Mouse (Mus musculus): ENCODE data around the gene Ugt1a9.
"Not testable (repeated sequence)": the region's sequence is repeated elsewhere in the genome, so short reads cannot be mapped to it uniquely, and the experiment has no call there.

Ugt1a9 gene

GRCm38 (mm10) chr1:88220336-88220735, 149.7 kb downstream of the Ugt1a9 start:
- DNase-seq (ENCODE audit: low read depth) = no peak

DNA sequence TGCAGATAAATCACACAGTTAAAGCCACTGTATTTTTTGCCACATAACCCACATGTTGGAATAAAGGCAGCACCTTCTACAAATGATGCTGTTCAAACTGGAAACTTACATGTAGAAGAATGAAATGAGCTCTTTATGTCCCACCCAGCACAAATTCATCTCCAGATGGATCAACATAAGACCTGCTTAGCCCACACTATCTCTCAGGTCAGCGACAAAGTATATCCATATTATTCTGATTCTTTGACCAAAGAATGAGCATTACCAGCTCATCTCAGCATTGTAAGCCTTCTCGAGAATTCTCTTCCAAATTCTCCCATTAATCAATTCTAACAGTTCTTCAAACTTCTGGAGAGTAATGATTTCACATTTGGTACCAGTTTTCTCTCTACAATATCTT, 151.6 kb downstream of the Ugt1a9 start:
- no peak for DNase-seq (ENCODE audit: low read depth)

- not testable (repeated sequence) for DNase-seq (ENCODE audit: low read depth)
Observed at GRCm38 (mm10) chr1:88223011-88223515, 152.5 kb downstream of the Ugt1a9 start.

- DNase-seq (ENCODE audit: low read depth) = no peak
Observed at GRCm38 (mm10) chr1:88223591-88223990, 153.0 kb downstream of the Ugt1a9 start.

DNA sequence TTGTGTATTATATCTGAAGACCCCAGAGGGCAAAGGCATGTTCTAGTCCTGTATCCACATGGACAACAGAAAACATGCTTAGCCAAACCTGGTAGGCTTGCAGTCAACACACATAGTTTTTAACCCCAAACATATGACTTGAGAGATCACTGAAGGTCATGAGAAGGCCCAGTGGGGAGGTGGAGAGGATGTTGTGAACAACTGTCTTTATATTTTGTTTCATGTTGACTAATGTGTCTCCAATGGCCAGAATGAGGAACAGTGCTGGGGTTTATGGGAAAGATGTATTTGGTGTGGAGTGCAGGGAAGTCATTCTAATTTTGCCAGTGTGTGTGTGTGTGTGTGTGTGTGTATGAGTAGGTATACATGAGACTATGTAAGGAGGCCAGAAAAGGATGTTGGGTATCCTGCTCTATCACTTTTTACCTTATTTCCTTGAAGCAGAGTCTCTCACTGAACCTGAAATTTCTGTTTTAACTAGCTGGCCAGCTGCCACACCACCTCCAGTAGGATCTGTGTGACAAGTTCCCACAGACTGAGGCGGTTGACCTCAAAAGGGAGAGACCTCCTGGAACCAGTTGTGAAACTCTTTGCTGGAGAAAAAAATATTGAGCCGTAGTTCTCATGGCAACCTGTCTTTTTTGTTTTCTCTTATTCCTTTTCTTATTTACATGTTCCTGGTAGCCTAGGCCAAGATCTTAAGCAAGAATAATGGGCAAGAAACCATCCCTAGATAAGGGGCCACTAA, 153.6 kb downstream of the Ugt1a9 start:
- DNase-seq (ENCODE audit: low read depth) = no peak

GRCm38 (mm10) chr1:88225301-88225700, 154.7 kb downstream of the Ugt1a9 start:
- DNase-seq (ENCODE audit: low read depth) = not testable (repeated sequence)

DNA sequence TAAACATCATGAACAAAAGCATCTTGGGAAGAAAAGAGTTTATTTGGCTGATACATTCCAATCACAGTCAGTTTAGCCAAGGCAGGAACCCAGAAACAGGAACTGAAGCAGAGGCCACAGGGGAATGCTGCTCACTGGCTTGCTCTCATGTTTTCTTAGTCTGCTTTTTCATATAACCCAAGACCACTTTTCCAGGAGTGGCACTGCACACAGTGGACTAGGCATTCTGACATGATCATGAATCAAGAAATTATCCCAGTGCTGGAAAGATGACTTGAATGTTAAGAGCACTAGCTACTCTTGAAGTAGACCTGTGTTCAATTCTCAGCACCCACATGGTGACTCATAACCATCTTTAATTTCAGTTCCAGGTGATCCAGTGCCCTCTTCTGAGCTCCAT, 155.1 kb downstream of the Ugt1a9 start:
- DNase-seq (ENCODE audit: low read depth) = no peak

DNA sequence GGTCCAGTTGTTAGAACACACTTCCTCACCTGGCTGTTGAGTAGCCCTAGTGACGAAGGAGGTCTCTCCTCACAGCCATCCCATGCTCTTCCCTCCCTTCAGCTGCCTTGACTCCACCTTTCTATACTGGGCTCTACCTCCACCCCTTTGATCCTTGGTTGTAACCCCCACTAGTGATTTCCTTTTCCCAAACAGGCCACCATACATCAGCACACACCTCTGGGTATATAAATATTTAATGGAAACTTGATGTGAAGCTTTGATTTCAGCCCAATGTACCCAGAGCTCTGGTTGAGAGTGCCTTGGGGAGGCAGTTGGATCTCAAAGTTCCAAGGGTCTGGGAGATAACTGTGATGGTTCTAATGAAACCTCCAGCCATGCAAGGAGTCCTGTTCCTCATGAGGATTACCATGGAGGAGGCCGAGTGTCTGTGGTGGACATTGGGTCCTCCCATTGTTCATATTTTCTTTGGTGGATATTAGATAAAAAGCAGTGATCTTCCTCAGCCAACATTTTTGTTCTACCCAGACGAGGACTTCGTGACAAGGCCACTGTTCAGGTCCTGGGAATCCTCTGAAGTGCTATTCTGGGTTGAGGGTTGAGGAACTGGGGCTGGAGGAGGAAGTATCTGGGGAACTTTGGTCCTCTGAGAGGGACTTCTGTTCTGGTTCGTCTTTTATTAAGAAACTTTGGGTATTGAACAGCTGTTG, 156.2 kb downstream of the Ugt1a9 start, which contains the start of gene Mroh2a:
Gene Mroh2a (plus strand): TSS at position 317 of the 710 bp plus-strand sequence.
- DNase-seq (ENCODE audit: low read depth) = no peak

DNA sequence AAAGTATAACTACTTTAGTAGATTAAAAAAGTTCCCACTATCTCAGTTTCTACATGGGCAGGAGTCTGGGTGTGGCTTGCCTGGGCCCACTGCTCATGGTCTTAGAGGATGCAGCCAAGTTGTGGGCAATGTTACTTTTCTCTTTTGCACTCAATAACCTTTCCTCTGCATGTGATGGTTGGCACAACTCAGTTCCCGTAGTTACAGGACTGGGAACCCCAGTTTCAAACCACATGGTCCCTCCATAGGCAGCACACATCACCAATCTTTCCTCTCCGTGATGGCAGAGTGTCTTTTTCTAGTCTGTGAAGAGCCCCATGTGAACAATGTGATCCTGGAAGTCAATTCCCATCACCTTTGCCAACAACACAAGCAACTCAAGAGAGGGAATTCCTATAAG, 156.9 kb downstream of the Ugt1a9 start:
- no peak for DNase-seq (ENCODE audit: low read depth)

GRCm38 (mm10) chr1:88228121-88228520, 157.5 kb downstream of the Ugt1a9 start:
- DNase-seq (ENCODE audit: low read depth) = no peak

DNA sequence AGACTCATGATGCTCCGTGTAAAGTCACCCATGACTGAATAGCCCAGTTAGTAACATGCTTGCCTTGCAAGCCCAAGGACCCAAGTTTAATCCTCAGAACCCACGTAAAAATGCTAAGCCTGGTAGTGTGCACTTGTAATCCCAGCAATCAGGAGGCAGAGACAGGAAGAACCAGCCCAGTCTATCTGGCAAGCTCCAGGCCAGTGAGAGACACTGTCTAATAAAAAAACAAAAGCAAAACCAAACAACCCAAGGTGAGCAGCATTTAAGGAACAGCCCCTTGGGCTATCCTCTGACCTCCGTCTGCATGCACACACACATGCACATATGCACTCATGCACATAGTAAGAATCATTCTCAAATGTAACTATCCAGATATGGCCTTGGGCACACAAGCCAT, 159.0 kb downstream of the Ugt1a9 start:
- no peak for DNase-seq (ENCODE audit: low read depth)

- no peak for DNase-seq (ENCODE audit: low read depth)
Observed at GRCm38 (mm10) chr1:88229986-88230385, 159.4 kb downstream of the Ugt1a9 start.

DNA sequence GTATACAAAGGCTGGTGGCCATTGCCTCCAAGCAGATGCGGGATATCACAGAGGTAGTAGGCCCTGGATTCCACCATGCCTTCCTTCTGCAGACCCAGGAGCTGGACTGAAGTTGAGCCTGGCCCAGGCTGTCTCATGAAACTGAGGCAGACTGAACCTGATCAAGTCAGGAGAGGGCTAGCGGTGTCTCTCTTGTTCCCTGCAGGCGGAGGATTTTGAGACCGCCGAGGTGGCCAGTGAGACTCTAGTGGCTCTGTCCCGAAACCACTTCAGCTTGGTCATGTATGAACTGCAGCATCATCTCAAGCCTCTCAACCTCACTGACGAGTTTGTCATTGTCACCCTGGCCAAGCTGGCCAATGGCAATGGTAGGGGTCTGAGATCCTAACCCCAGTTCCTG, 159.8 kb downstream of the Ugt1a9 start:
- no peak for DNase-seq (ENCODE audit: low read depth)

DNA sequence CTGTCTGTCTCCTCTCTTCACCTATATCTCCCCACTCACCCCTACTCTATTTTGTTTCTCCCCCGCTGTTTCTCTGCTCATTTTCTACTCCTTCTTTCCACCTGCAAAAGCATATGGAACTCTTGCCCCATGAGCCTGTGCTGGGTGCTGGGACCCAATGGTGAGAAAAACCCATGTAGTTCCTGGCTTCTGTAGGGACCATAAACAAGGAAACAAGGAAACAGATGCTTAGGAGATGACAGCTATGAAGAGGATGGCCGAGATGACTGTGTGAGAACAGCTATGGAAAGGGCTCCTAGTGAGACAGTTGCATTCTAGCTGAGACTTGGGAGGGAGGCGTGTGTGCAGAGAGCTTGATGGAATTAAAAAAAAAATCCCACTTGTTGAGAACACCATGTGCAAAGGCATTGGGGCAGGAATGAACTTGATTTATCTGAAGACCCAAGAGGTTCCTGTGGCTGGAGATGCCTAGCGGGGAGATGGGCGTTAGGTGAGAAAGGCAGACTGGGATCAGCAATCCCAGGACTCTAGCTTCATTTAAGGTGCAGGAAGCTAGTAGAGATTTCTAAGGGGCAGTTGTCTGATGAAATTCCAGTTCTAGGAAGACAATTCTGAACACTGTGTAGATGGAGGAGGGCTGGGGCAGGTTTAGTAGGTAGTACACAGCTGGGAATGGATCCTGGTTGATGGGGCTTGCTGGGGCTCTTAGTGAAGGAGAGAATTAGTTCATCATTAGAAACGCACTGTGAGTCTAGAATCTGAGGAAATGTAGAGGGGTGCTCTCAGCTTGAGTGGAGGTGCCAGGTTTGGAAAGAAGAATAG, 160.6 kb downstream of the Ugt1a9 start:
- no peak for DNase-seq (ENCODE audit: low read depth)

DNA sequence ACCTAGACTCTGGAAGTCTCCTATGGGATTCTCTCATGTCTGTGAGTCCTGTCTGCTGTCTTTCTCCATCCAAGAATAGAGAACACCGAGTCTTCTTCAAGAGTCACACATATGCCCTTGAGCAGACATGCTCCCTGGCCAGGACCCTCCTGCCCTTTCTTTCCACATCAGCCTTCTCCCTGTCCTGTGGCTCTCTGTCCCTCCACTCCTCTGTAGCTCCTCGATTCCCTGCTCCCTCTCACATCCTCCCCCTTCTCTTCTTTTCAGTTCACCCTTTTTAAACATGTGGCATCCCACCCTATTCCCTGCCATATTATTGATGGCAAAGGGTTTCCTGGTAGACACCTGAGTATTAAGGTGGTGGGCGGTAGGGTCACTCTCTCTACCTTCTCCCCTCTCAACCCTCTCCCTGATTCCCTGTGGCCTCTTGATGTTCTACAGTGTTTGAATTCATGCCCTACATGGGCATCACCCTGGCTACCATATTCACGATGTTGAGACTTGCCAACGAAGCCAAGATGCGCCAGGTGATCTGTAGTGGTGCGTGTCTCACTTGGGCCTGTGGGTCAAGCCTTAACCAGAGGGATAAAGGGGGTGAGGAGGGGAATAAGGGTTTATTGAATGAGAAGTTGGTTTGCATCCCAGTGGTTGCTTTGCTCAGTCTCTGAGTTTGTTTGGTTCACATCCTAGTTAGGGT, 161.4 kb downstream of the Ugt1a9 start:
- no peak for DNase-seq (ENCODE audit: low read depth)

DNA sequence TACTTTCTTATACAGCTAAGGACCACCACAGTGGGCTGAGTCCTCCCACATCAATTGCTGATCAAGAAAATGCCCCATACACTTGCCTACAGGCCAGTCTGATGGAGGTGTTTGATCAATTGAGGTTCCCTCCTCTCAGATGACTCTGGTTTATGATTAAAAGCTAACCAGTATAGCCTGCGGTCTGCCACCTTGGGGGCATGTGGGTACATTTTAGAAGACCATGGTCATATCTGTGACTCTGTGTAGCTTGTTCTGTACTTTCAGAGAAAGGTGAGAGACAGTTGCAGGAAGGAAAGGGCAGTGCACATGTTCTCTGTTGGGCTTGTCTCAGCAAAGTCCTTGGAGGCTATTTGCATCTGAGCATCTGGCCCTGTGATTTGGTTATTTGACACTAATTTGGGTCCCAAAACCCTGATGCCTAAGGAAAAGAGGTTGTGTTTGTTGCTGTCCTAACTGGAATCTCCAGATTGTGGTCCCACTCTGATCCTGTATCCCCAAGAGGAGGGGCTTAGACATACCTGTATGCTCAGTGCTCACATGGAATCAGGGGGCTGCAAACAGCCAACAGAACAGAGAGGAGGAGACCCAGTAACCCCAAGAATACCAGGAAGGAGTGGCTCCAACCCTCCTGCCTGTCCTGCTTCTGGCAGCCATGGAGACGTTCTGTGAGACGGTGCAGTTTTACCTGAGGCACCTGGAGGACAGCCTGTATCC, 162.2 kb downstream of the Ugt1a9 start:
- DNase-seq (ENCODE audit: low read depth) = no peak

DNA sequence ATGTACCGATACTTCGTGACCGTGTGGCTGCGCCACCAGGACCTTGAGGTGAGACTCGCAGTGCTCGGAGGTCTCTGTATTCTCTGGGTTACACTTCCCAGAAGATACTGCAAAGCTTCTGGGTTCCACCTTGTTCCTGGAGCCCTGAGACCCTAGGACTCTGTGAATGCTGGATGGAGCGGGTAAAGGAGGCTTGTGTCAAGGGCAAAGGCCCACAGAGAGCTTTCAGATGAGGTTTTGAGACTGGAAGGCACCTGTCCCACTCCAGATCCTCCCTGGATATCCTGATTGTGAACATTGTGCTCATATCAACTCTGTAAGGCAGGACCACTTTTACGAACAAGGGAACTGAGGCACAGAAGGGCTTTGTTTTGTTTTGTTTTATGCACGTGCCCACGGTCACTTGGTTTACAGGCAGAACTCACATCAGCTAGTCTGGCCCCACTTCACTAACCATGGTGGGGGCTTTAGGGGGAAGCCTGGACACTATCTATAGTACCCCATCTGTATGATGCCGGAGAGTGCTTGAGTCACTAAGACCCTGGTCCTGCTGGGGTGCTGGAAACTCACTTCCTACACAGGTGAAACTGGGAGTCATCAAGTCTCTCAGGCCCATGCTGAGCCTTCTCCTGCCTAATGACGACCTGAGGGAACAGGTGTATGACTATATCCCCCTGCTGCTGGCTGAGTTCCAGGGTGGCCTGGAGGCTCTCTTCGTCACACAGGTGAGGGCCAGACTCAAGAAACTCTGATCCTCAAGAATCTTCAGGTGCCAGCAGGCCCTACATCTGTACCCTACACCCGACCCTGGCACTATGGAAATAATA, 163.0 kb downstream of the Ugt1a9 start:
- no peak for DNase-seq (ENCODE audit: low read depth)

GRCm38 (mm10) chr1:88234248-88234610, 163.6 kb downstream of the Ugt1a9 start:
- no peak for DNase-seq (ENCODE audit: low read depth)

DNA sequence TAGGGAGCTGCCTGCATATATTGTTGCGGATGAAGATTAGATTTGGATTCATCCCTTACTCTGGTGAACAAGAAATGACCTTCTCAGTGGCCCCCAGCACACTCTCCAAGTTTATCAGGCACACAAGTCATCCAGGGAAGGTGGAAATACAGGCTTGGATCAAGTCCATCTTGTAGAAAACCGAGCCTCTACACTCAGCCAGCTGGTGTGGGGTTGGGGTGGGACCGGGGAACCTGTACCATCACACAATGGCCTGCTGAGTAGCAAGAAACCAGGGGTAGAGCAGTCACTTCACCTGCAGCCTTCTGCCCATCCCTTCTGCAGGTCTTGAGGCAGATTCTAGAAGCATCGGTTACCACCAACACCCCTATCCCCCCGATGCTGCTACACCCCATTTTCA, 164.0 kb downstream of the Ugt1a9 start:
- no peak for DNase-seq (ENCODE audit: low read depth)
